Mouse (Mus musculus) MEL (cell line): ENCODE results near the gene Sox21.

Experiments used
- CTCF ChIP-seq, 3 experiments: IDR thresholded peaks in 2 of 3; conservative IDR thresholded peaks in 1 of 3; 2 replicates each; pipeline ENCODE4 v1.5.1; 2011 to 2012; ENCODE audit warnings: low read length in 3 of 3, low read depth in 2 of 3, mild to moderate bottlenecking in 2 of 3, improper control_type of control experiment in 1 of 3, inconsistent platforms in 1 of 3, mixed read lengths in 1 of 3, moderate library complexity in 1 of 3; ENCODE audit not compliant: control insufficient read depth in 1 of 3, insufficient read depth in 1 of 3, poor library complexity in 1 of 3, severe bottlenecking in 1 of 3
- ELF1 ChIP-seq: IDR thresholded peaks from 2 replicates; pipeline ENCODE4 v1.6.1; 2014; ENCODE audit warnings: low read depth, mild to moderate bottlenecking, inconsistent platforms, low read length, improper control_type of control experiment, moderate library complexity
- HCFC1 ChIP-seq: IDR thresholded peaks from 2 replicates; pipeline ENCODE4 v1.6.1; 2012; ENCODE audit warnings: low read depth, mild to moderate bottlenecking, inconsistent platforms, low read length, improper control_type of control experiment, moderate library complexity
- KAT2A ChIP-seq: conservative IDR thresholded peaks from 2 replicates; pipeline ENCODE4 v1.6.1; 2012; ENCODE audit warnings: low read depth, low read length, improper control_type of control experiment, inconsistent platforms
- POLR2A ChIP-seq, 2 experiments: IDR thresholded peaks; 2 replicates each; pipeline ENCODE4 v1.6.1; 2011 to 2012; ENCODE audit warnings: low read length in 2 of 2, mild to moderate bottlenecking in 2 of 2, control low read depth in 1 of 2, improper control_type of control experiment in 1 of 2, low read depth in 1 of 2, moderate library complexity in 1 of 2; ENCODE audit not compliant: control insufficient read depth in 1 of 2, insufficient read depth in 1 of 2, poor library complexity in 1 of 2

DNA sequence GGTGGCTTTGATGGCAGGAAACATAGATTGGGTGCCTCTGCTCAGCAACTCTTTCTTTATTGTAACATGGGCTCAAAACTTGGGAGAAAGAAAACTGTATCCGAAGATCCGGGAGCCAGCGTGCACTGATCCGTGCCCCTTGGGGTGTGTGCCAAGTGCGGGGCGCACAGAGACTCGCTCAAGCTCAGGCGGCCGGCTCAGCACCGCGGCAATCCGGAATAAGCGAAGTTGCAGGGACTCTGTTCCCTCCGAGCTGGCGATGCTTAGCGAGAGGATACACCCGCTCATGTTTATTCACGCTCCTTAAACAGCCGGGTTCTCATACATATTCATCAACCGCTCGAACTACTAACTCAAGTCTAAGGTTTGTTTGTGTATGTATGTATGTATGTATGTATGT, 10.9 kb downstream of the Sox21 start:
- no peak for TF ChIP-seq CTCF (IDR thresholded peaks at IDR 0.05 in 2 of 3, conservative IDR thresholded peaks at IDR 0.05 in 1 of 3; ENCODE audit: control insufficient read depth in 1 of 3, insufficient read depth in 1 of 3, low read depth in 2 of 3, low read length in 3 of 3, poor library complexity in 1 of 3, severe bottlenecking in 1 of 3)
- TF ChIP-seq POLR2A (IDR thresholded peaks at IDR 0.05; ENCODE audit: control insufficient read depth in 1 of 2, insufficient read depth in 1 of 2, low read depth in 1 of 2, low read length in 2 of 2, poor library complexity in 1 of 2) = no peak
- TF ChIP-seq HCFC1 = no peak
- no peak for TF ChIP-seq KAT2A
- no peak for TF ChIP-seq ELF1
